ENCODE assay signal across 8 mouse cellular contexts in genomic region chr17:28951831-28952799, GRCm38 (mm10). TPM values are rescaled to one million over a fixed set of nuclear protein-coding genes. Genes with fewer than 3 reads are reported as not detected.
DNase-seq lines count a peak whose midpoint lies in the region; ATAC-seq and TF ChIP-seq lines count a peak whose summit lies in the region.

TSS of gene Kctd20 (plus strand) at chr17:28951950.

- H3K36me3 ChIP-seq in heart, embryonic 10.5 days: peaks cover 13% of the 10 kb centered on the region; the same call in 1 of the 2 replicates
- H3K36me3 ChIP-seq in kidney, embryonic 15.5 days: no peaks in the 10 kb centered on the region

- no peaks in the 10 kb centered on the region for H3K9me3 ChIP-seq in heart, embryonic 10.5 days
- 0 out of 2 replicates have a peak, but pooled peaks cover 3% of the 10 kb centered on the region for H3K9me3 ChIP-seq in kidney, embryonic 15.5 days (replicated peaks)

- H3K4me1 ChIP-seq in bone marrow macrophage, adult 2 months (ENCODE audit: control insufficient read depth, insufficient read depth, low read length): peaks cover 28% of the 10 kb centered on the region
- H3K4me1 ChIP-seq in embryonic fibroblast, embryonic 13.5 days (ENCODE audit: control insufficient read depth, insufficient read depth, low read length): peaks cover 12% of the 10 kb centered on the region
- peaks cover 25% of the 10 kb centered on the region for H3K4me1 ChIP-seq in heart, embryonic 10.5 days
- peaks cover 24% of the 10 kb centered on the region for H3K4me1 ChIP-seq in kidney, embryonic 15.5 days

- no peak for TF ChIP-seq CTCF in bone marrow macrophage, adult 2 months (IDR thresholded peaks at IDR 0.05; ENCODE audit: low read depth, low read length)
- no peak for TF ChIP-seq CTCF in embryonic fibroblast, embryonic 13.5 days (IDR thresholded peaks at IDR 0.05; ENCODE audit: borderline replicate concordance, insufficient read depth, low read length)

- TF ChIP-seq POLR2A in bone marrow macrophage, adult 2 months (IDR thresholded peaks at IDR 0.05; ENCODE audit: borderline replicate concordance, low read depth, low read length): peak; percentile 39; the same call in 1 of the 2 replicates
- TF ChIP-seq POLR2A in embryonic fibroblast, embryonic 13.5 days (IDR thresholded peaks at IDR 0.05; ENCODE audit: low read depth, low read length): peak; percentile 91

- H3K4me3 ChIP-seq in bone marrow macrophage, adult 2 months (ENCODE audit: insufficient read depth, low read length): peak within 1 kb of the TSS; percentile 97
- peak within 1 kb of the TSS; percentile 96 for H3K4me3 ChIP-seq in embryonic fibroblast, embryonic 13.5 days (ENCODE audit: insufficient read depth, low read length)
- H3K4me3 ChIP-seq in heart, embryonic 10.5 days: peak within 1 kb of the TSS; percentile 81
- peak within 1 kb of the TSS; percentile 81 for H3K4me3 ChIP-seq in kidney, embryonic 15.5 days (replicated peaks)

- no peaks in the 10 kb centered on the region for H3K27me3 ChIP-seq in heart, embryonic 10.5 days (ENCODE audit: insufficient read depth, poor library complexity, severe bottlenecking)
- no peaks in the 10 kb centered on the region for H3K27me3 ChIP-seq in kidney, embryonic 15.5 days

- ATAC-seq in kidney, embryonic 15.5 days (replicated peaks; ENCODE audit: low FRiP score): peak; percentile 94
- ATAC-seq in monocyte, adult 5-6 weeks (replicated peaks; ENCODE audit: insufficient number of reproducible peaks, low FRiP score, low TSS enrichment, poor library complexity, severe bottlenecking): peak; percentile 77

- peak within 1 kb of the TSS; percentile 93 for H3K27ac ChIP-seq in bone marrow macrophage, adult 2 months (ENCODE audit: insufficient read depth, low read depth, low read length)
- H3K27ac ChIP-seq in embryonic fibroblast, embryonic 13.5 days (ENCODE audit: insufficient read depth, low read length): peak within 1 kb of the TSS; percentile 92
- peak within 1 kb of the TSS; percentile 98 for H3K27ac ChIP-seq in heart, embryonic 10.5 days
- H3K27ac ChIP-seq in kidney, embryonic 15.5 days: peak within 1 kb of the TSS; percentile 97

- DNase-seq in A20 (ENCODE audit: low read depth, low spot score) (peak; percentile 97), liver (peak; percentile 98)
- DNase-seq in heart, embryonic 10.5 days (ENCODE audit: low spot score): peak; percentile 96
- peak; percentile 97 to 99 for DNase-seq in spleen, postnatal 4 days (ENCODE audit: low spot score in 2 of 2)

- peak within 1 kb of the TSS; percentile 83 for H3K9ac ChIP-seq in kidney, embryonic 15.5 days

- peak within 1 kb of the TSS; percentile 78 for H3K4me2 ChIP-seq in kidney, embryonic 15.5 days

- WGBS in heart, embryonic 10.5 days: under 1% methylated on average over 79 of the region's 80 CpGs
- under 1% methylated on average over 78 of the region's 80 CpGs for WGBS in kidney, embryonic 15.5 days

RNA-seq across cellular contexts. Expression of gene Kctd20, which starts in this region (rescaled TPM):
- polyA plus RNA-seq in bone marrow macrophage, adult 2 months (2012; ENCODE audit: insufficient read depth, insufficient read length, missing spikeins): 50.0 and 54.0 TPM in 2 replicates
- 72.2 and 77.5 TPM in 2 replicates for polyA plus RNA-seq in embryonic fibroblast, embryonic 13.5 days (2011; ENCODE audit: insufficient read length, low read depth, missing spikeins)
- 80.3 and 85.4 TPM in 2 replicates for polyA plus RNA-seq in heart, embryonic 10.5 days (2016; fragmentation: Nextera tagmentation; extraction: Ambion mirVana)
- 88.8 and 91.5 TPM in 2 replicates for polyA plus RNA-seq in kidney, embryonic 15.5 days (2015; fragmentation: Nextera tagmentation; extraction: Ambion mirVana)
- 67.0 to 103 TPM (median 95.1 TPM) in 3 replicates for total RNA-seq in monocyte, adult 5-6 weeks (2017)

Comparison
In these comparisons a context has a peak if more than half of its experiments do, and no peak if none do; other contexts are left out.
1. Peak in every context shown above with its lines: DNase-seq, ATAC-seq, H3K4me3 ChIP-seq and H3K27ac ChIP-seq.